Mouse (Mus musculus) heart, adult 2 months (tissue): ENCODE results near the gene Ampd1. TPM values are rescaled to one million over a fixed set of nuclear protein-coding genes. Genes with fewer than 3 reads are reported as not detected.

ENCODE experiments used
- DNase-seq, 2 experiments: peaks; one replicate each; pipeline ENCODE4 v3.0.0; 2021
- H3K27ac ChIP-seq: fragments of 200-600 bp; 2 replicates; pipeline ENCODE4 v1.8.1; 2022
- H3K27me3 ChIP-seq: fragments of 200-500 bp; 2 replicates; pipeline ENCODE4 v1.6.1; 2012; ENCODE audit warnings: mild to moderate bottlenecking, low read length, inconsistent platforms, mixed read lengths; ENCODE audit not compliant: control insufficient read depth, insufficient read depth
- H3K36me3 ChIP-seq: fragments of 200-500 bp; 2 replicates; pipeline ENCODE4 v1.6.1; 2012; ENCODE audit warnings: low read length, inconsistent platforms; ENCODE audit not compliant: control insufficient read depth, insufficient read depth
- H3K4me1 ChIP-seq: fragments of 200-500 bp; 2 replicates; pipeline ENCODE4 v1.6.1; 2011; ENCODE audit warnings: low read length; ENCODE audit not compliant: control insufficient read depth, insufficient read depth
- H3K4me3 ChIP-seq: fragments of 200-600 bp; 2 replicates; pipeline ENCODE4 v1.8.1; 2022
- H3K79me2 ChIP-seq: fragments of 200-500 bp; replicated peaks from 2 replicates; pipeline ENCODE4 v1.6.1; 2012; ENCODE audit warnings: mild to moderate bottlenecking, inconsistent platforms, low read length, moderate library complexity, mixed read lengths; ENCODE audit not compliant: control insufficient read depth, insufficient read depth
- H3K9ac ChIP-seq: fragments of 200-500 bp; 2 replicates; pipeline ENCODE4 v1.6.1; 2012; ENCODE audit warnings: low read depth, mild to moderate bottlenecking, control low read depth, inconsistent platforms, low read length, mixed read lengths
- CTCF ChIP-seq: fragments of 200-600 bp; IDR thresholded peaks from 2 replicates; pipeline ENCODE4 v1.8.1; 2022; ENCODE audit warnings: antibody characterized with exemption, mild to moderate bottlenecking, moderate library complexity
- EP300 ChIP-seq: fragments of 200-500 bp; IDR thresholded peaks from 2 replicates; pipeline ENCODE4 v1.6.1; 2011; ENCODE audit warnings: low read depth, low read length, control low read depth; ENCODE audit not compliant: insufficient read depth
- POLR2A ChIP-seq: fragments of 200-500 bp; IDR thresholded peaks from 2 replicates; pipeline ENCODE4 v1.6.1; 2011; ENCODE audit warnings: mild to moderate bottlenecking, low read depth, low read length, control low read depth; ENCODE audit not compliant: insufficient read depth
- WGBS: fragments of 180-500 bp; shearing (Covaris S2); methylation state at CpG from one replicate; pipeline ENCODE4 v1.1.7; 2018; 5-methylcytosine and 5-hydroxymethylcytosine counted together
- intact Hi-C: fragments of 180-260 bp; cut with DNase I; formaldehyde crosslinking; loops from one replicate; pipeline ENCODE4 v1.15.1; 2025
- polyA plus RNA-seq: library from polyadenylated mRNA; depleted of rRNA; stranded (reverse); fragments of >200 nt; gene quantifications from 2 replicates; pipeline ENCODE4 v1.2.3, GENCODE M21; 2012; rRNA removed
- total RNA-seq, 2 experiments: library from RNA; stranded (reverse); gene quantifications; 2 replicates each; pipeline ENCODE4 v1.2.3; 2021

Gene Ampd1
- total and polyA plus RNA-seq, 3 experiments = 0.12 TPM; not detected in 2

GRCm38 (mm10) chr3:103147775-103148174 lies 74.0 kb downstream of the Ampd1 start:
- H3K4me3 ChIP-seq = no peak overlapping the region
- H3K9ac ChIP-seq = no peak overlapping the region
- intact Hi-C loops = loop anchor here (2.0 kb wide), 1 partner anchor 45 kb away; the partner anchor contains the start of gene Dennd2c
- 81% methylated on average over 4 of the region's 4 CpGs for WGBS
- no peak for TF ChIP-seq EP300
- peak; percentile 46 for TF ChIP-seq CTCF
- no peak for TF ChIP-seq POLR2A
- H3K27ac ChIP-seq = no peak overlapping the region
- no peaks in the 10 kb centered on the region for H3K79me2 ChIP-seq
- no peak for DNase-seq
- no peaks in the 10 kb centered on the region for H3K27me3 ChIP-seq
- no peaks in the 10 kb centered on the region for H3K36me3 ChIP-seq
- no peaks in the 10 kb centered on the region; the same call in 1 of the 2 replicates for H3K4me1 ChIP-seq

- Histone ChIP-seq H3K36me3 (no peaks in the 10 kb centered on the region), H3K27me3 (no peaks in the 10 kb centered on the region), H3K4me3 (no peak overlapping the region), H3K27ac (no peak overlapping the region), H3K79me2 (no peaks in the 10 kb centered on the region), H3K4me1 (no peaks in the 10 kb centered on the region; the same call in 1 of the 2 replicates), H3K9ac (no peak overlapping the region)
- TF ChIP-seq POLR2A (no peak), EP300 (no peak), CTCF (no peak)
- intact Hi-C loops = no loop called here
- 88% methylated on average over 10 of the region's 10 CpGs for WGBS
- no peak for DNase-seq
Measured at GRCm38 (mm10) chr3:103148941-103149340, 75.1 kb downstream of the Ampd1 start.

Other genes with a start within 250 kb of the Ampd1 start
- gene Sycp1, start 137.9 kb upstream of the Ampd1 start, total RNA-seq = under 1 TPM in 1 of 2 experiments, not detected in 1; 0.10 TPM
- 0.18 TPM in 1 of 2 replicates, not detected in the other for gene Sycp1, start 137.9 kb upstream of the Ampd1 start, polyA plus RNA-seq
- gene Nr1h5, start 109.9 kb upstream of the Ampd1 start, total RNA-seq = not detected
- not detected in 2 replicates for gene Nr1h5, start 109.9 kb upstream of the Ampd1 start, polyA plus RNA-seq
- 10 to 100 TPM; 65.3 to 66.7 TPM for gene Sike1, start 78.3 kb upstream of the Ampd1 start, total RNA-seq
- gene Sike1, start 78.3 kb upstream of the Ampd1 start, polyA plus RNA-seq = 26.4 and 43.7 TPM in 2 replicates
- gene Csde1, start 53.6 kb upstream of the Ampd1 start, total RNA-seq = 100 to 1,000 TPM; 515 to 591 TPM
- 65.3 and 130 TPM in 2 replicates for gene Csde1, start 53.6 kb upstream of the Ampd1 start, polyA plus RNA-seq
- gene Nras, start 15.7 kb upstream of the Ampd1 start, total RNA-seq = 10 to 100 TPM; 46.7 to 48.3 TPM
- 11.5 and 25.4 TPM in 2 replicates for gene Nras, start 15.7 kb upstream of the Ampd1 start, polyA plus RNA-seq
- 1 to 10 TPM; 1.5 to 1.8 TPM for gene Dennd2c, start 28.6 kb downstream of the Ampd1 start, total RNA-seq
- gene Dennd2c, start 28.6 kb downstream of the Ampd1 start, polyA plus RNA-seq = 0.61 and 1.3 TPM in 2 replicates
- 10 to 100 TPM; 47.8 to 51.1 TPM for gene Bcas2, start 97.6 kb downstream of the Ampd1 start, total RNA-seq
- gene Bcas2, start 97.6 kb downstream of the Ampd1 start, polyA plus RNA-seq = 20.4 and 35.6 TPM in 2 replicates
- 10 to 100 TPM; 13.5 to 14.4 TPM for gene Trim33, start 205.3 kb downstream of the Ampd1 start, total RNA-seq
- gene Trim33, start 205.3 kb downstream of the Ampd1 start, polyA plus RNA-seq = 4.6 and 10.5 TPM in 2 replicates